Mouse (Mus musculus) megakaryocyte, embryonic 14.5 days (primary cell): Measurements from ENCODE around the gene Rpl11.

Experiments
- FLI1 ChIP-seq: IDR thresholded peaks from 2 replicates; pipeline ENCODE4 v1.6.1; 2012; ENCODE audit warnings: low read length, inconsistent platforms, mixed read lengths
- GATA1 ChIP-seq: IDR thresholded peaks from 3 replicates; pipeline ENCODE4 v1.6.1; 2012; ENCODE audit warnings: mixed read lengths, low read length, inconsistent platforms, borderline replicate concordance

DNA sequence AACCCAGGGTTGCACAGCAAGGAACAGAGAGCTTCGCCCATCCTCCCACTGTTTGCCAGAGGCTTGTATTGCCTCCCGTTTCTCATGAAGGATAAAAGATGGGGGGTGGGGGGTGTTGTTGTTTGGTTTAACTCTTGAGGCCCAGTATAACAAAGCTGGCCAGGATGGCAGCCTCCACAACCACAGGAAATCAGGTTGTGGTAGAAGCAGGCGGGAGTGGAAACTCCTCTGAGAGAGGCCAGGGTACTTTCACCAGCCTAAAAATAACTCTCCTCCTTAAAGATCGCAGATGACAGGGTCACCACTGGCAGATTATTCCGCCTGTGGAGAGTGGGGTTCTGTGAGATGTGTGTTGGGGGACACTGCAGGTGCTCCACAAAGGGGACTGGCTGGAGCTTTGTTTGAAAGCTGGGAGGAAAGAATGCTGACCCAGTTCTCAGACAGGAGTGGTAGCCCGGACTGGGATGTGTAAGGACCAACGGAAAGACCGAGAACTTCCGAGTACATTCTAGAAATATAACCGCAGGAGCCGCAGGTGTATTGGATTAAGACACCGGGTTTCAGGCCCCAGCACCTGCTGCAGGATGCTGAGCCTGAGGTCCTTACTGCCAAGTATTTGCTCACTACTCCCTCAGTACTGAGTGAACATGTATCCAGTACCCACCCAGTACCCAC, 47.3 kb upstream of the Rpl11 start:
- no peak for TF ChIP-seq GATA1
- no peak for TF ChIP-seq FLI1
